Mouse (Mus musculus) frontal cortex, postnatal 25 days (tissue): Measurements from ENCODE around the gene Slmap.
"Not testable (repeated sequence)": the region's sequence is repeated elsewhere in the genome, so short reads cannot be mapped to it uniquely, and the experiment has no call there.

Experiments used
- DNase-seq, 2 experiments: peaks; one replicate each; pipeline ENCODE4 v3.0.0; 2022; ENCODE audit warnings: low spot score in 2 of 2

Gene Slmap

DNA sequence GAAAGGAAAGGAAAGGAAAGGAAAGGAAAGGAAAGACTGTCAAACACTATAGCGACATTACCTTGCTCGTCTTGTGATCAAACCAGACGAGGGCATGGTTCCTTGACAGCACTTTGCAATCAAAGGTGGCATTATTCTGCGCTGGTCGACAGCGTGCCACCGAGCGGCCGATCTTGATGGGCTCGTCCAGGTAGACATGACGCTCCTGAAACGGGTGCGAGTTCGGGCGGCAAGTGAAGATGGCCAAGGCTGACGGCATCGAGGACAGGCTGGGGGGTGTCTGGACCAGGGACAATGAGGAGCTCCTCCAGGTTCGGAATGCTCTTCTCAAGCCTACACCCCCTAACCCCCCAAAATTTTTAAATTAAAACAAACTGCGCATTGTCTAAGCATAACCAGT, 1.5 kb downstream of the Slmap start:
- no peak for DNase-seq

DNA sequence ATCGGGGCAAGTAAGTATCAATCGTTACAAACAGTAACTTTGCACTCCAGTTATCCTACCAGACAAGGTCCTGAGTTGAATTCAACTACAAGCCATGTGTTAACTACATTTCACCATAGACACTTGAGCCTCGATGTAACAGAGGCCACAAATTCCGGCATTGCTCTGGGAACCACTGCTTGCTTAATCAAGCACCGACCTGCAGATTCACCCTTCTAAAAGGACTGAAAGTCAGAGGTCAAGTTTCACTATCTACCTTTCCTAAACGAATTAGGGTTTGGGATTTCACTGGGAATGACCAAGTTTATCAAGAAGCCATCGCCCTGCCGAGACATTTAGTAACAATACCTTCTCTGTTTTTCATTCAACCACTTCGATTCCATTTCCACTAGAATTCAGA, 2.0 kb downstream of the Slmap start:
- DNase-seq = no peak

DNA sequence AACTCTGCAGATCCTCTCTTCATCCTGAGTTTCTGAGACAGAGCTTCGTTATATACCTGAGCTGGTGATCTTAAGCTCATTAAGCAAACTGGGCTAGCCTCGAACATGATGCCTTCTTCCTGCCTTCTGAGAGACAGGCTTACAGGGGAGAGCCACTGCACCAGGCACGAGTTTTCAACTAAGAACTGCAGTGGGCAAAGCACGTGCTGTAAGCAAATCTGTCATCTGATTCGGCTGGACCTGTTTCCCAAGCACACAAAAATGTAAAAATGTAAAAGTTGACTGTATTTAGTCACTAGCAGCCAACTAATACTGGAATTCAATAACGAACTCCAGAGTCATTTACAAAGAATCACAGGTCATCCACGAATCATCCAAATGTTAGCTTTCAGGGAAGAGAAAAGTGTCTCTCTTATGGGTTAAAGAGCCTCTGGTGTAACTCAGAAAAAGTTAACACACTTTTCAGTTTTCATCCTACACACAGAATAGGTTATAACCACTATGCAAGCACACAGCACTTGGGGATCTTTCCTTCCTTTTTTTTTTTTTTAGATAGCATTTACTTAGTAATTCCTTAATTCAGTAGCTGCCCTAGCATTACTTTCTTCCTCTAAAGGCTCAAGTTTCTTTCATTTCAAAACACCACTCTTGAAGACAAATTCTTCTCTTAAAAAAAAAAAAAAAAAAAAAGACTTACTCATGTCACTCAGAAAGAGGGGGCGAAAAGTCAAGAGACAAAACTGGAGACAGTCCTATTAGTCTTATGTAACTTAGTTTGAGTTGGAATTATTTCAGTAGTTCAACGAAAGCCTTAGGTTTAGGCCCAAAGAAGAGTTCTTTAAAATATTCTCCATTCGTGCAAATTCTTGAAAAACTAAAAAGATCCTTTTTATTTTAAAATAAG, 3.1 kb downstream of the Slmap start:
- DNase-seq = no peak

DNA sequence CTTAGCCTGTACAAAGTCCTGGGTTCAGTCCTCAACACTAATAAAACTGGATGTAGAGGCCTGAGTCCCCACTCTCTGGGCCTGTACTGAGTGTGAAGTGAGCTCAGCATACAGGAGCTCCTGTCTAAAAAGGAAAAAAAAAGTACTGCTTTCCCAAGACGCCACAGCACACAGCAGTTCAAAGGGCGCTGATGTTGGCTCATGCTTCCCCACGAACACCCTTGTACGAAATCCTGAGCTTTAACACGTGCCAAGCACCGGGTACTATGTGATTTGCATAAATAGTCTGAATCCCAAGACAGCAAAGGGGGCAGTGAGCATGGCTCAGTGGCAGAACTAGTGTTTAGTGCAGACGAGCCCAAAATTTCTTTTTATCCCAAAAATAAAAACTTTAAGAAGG, 4.4 kb downstream of the Slmap start:
- no peak for DNase-seq

DNA sequence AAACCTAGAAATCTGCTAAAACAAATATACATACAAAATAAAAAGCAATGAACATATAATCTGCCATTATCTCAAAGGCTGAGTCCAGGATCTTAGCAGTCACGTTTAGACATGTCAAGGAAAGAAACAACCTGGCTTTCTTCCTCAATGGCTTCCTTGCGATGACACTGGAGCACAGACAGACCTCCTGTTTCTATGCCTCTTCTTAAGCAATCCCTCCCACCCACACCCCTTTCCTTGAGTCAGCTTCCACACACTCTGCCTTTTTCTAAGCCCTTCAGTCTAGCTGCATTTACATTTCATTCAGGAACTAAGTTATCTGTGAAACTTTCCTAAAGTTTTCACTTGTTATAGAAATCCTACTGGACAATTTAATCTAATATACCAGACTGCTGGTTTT, 6.4 kb downstream of the Slmap start:
- DNase-seq = no peak

DNA sequence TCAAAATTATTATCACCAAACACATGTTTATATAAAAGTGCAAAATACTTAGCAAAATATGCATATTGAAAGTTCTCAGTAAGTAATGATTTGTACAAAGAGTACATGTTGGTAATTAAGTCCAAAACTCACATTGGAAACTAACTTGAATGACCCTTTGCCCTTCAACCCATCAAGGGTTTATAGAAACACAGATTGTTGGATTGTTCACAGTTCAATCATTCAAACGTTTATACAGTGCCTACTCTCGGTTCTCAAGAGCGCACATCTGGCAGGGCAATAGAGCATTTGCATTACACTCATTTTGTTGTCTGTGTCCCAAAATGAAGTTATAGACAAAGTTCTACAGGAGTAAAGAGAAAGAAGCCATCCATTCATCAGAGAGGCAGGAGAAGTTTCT, 8.8 kb downstream of the Slmap start:
- no peak for DNase-seq

DNA sequence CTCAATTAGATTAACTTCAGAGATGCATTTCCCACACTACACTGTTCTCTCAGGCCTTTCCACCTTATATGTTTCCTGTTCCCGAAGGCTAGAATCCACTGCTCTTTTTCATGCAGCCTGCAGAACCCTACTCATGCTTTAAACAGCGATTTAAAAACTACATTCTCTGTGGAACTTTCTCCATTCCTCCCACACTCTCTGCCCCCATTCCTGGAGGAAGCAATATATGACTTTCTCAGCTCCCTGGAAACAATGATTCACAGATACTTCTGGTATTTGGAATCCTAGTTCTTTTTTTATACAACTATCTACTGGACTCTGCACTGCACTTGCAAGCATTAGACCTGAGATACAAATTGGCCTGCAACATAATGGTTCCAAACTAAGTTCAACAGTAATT, 11.6 kb downstream of the Slmap start:
- DNase-seq = no peak

DNA sequence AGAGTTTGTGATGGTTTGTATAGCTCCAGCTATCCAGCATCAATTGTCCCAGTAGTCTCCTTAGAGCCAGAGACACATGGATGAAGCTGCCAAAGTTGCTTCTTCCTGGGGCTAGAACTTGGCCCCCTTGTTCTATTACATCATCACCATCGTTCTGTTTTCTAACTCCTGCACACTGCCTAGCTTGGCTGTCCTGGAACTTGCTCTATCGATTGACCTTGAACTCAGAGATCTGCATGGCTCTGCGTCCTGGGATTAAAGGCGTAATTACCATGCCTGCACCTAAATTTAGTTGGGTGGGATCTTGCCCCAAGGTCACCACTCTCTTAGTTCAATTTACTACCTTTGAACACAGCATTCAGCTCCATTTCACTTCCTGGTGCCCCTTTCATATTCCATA, 14.9 kb downstream of the Slmap start:
- DNase-seq = no peak

DNA sequence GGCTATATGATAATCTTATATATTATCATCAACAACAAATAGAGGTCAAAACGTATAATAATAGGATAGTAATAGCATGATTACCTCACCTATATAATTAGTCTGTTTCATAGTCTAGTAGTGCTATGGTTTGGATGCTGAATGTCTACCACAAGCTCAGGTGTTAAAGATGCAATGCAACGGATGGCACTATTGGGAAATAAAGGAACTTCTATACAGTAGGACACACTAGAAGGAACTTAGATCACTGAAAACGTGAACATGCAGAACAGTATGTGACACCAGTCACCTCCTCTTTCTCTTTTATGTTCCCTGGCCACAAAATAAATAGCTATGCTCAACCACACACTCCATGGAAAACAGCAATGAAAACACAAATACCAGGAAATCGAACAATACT, 16.9 kb downstream of the Slmap start:
- DNase-seq = no peak

DNA sequence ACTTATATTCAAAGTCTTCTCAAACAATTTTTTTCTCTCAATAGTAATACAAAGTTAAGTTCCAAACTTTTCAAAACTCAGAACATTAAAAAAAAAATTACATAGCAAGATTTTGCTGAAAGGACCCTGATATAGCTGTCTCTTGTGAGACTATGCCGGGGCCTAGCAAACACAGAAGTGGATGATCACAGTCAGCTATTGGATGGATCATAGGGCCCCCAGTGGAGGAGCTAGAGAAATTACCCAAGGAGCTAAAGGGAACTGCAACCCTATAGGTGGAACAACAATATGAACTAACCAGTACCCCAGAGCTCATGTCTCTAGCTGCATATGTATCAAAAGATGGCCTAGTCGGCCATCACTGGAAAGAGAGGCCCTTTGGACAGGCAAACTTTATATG, 18.5 kb downstream of the Slmap start:
- not testable (repeated sequence) for DNase-seq

DNA sequence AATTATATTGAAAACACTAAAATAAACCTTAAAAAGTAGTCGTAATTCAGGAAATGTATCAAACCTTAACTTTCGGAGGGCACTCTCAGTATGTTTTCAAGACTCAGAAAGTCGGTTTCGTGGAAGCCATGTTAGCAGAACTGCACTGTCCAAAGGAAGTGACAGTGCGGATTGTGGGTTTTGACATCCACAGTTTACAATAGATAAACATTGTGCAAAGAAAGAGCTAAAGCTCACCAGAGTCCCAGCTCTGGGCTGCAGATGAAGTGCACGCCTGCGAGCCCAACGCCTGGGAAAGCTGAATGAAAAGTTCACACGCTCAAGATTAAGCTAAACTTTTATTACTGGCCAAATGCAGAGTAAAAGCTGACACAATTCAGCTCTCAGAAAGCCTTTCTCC, 18.9 kb downstream of the Slmap start:
- DNase-seq = no peak

DNA sequence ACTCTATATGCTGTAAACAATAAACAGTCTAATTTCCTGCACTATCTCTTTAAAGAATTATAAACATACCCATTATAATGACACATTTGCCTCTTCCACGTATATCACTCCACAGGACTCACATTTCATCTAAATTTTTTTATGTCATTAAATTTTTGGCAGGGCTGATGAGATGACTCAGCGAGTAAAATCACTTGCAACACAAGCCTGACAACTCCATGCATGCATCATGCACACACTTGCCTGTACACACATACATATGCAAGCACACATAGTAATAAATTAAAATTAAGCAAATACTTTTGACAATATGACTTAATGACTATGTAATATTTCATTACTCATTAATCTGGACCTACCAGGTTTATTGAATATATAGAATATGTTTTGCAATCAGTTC, 24.2 kb downstream of the Slmap start:
- no peak for DNase-seq

DNA sequence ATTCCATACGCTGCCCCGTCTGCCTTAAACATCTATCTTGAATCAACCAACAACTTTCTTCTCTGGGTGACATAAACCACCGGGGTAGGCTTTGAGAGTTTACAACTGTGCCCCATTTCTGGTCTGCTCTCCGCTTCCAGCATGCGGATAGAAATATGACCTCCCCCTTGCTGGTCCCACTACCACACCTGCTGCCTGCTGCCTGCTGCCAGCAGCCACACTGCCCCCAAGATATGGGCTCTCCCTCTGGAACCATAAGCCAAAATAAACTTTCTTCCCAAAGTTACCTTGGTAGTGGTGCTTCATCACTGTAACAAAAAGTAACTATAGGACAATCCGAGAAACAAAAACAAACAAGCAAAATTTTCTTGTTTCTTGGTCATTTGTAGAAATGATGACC, 26.6 kb downstream of the Slmap start:
- DNase-seq = no peak

DNA sequence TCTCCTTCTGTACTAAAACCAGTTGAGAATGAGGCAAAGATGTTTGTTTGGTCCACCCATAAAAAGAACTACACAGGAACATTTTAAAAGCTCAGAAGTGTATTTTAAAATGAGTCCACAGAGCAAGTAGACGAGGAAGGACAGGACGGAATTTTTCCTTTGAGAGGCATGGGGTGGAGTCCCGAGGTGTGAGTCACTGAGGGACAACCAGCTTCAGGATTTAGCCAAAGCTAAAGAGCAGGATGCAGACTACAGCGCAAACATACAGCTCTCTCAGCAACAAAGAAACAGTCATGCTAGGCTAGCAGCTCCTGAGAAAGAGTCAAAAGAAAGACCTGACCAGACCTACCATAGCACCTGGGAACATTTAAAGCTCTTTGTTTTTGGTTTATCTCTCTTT, 27.4 kb downstream of the Slmap start:
- DNase-seq = no peak

DNA sequence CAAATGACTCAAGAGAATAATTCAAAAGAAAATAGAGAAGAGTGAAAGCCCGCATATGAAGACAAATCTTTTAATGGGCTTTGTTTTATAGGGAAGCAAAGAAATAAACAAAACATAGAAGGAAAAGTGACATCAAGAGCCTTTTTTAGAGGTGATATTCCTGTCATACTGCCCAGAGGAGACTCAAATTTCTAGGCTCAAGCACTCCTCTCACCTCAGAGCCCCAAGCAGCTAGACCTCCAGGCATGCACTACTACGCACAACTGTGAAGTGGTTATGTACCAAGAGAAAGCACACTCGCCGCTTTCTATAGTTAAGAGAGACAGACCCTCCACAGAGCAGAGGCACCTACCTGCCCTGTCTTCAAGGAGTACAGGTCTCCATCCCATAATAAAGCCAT, 30.2 kb downstream of the Slmap start:
- no peak for DNase-seq

DNA sequence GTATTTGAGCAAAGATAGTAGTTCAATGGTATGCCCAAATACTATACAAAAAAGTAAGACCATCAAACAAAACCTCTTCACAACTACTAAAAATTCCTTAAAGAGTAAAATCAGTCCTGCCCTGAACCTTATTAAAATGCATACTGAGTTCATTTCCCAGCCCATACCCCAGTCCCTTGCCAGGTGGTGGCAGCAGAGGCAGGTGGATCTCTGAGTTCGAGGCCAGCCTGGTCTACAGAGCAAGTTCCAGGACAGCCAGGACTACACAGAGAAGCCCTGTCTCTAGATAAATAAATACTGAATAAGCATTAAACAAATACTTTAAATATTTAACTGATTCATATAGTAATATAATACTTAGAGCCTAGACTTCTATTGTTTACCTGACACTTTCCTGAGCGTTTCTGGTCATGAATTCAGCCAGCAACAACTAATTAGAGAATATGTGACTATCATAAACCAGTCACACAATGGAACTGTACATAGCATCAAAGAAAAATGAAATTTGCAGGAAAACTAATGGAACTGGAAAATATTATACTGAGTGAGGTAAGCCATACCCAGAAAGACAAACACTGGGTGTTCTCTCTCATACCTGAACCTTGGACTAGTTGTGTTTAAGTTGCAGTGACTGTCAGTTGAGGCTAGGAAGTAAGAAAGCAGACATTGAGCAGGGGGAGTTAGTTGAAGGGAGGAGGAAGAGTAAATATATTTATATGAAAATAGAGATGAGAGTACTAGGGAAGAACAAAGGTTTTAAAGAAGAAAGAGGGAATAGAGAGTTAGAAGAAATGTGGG, 34.4 kb downstream of the Slmap start:
- no peak for DNase-seq

DNA sequence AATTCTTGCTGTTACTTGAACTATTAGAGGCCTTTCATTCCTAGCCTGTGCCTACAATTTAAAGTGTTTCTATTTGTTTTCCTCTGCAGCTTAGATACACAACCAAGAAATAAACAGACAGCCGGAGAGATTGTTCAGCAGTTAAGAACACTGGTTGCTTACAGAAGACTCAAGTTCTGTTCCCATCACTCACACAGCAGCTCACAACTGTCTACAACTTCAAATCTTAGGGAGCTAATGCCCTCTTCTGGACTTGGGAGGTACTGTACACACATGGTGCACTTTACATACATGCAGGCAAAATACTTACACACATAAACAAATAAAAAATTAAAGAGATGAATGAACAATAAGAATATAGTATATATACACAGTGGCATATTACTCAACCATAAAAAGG, 39.7 kb downstream of the Slmap start:
- no peak for DNase-seq

DNA sequence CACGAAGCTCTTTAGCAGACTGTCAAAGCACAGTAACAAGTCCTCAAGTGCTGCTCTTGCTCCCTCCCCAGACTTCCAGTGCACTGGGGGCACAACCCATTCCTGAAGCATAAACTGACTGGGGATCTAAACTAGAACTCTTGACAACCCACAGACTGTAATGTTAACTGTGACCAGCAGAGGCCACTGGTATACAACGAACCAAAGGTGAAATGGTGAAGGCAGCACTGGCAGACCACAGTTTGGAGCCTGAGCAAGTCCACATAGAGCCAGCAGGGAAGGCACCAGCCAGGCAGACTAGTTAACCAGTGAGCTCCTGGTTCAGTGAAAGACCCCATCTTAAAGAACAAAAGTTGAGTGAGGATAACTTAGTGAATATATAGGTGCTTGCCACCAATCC, 43.6 kb downstream of the Slmap start:
- DNase-seq = peak; percentile 32 to 56

DNA sequence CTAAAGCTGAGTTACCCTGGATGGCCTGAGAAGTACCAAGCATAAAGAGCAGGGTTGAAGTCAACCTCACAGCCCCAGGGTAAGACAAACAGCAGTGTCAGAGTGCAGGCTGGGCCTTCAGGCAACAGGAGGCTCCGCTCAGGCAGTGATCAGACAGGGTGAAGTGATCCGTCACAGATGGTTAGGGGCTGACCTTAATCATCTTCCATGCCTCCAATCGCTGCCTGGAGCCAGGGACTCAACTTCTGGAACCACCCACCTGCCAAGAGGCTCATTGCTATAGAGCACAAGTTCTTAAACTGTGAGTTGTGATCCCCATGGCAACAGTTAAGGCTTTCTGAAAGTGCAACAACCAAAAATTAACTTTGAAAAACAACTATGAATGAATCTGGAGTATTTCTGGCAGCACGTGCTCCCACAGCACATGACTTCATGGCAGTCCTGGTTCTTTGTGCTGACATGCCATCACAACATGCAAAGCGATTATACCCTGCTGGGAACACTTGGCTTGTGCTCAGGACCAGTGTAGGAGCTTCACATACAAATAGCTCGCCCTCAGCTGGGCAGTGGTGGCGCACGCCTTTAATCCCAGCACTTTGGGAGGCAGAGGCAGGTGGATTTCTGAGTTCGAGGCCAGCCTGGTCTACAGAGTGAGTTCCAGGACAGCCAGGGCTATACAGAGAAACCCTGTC, 46.3 kb downstream of the Slmap start:
- DNase-seq = no peak

DNA sequence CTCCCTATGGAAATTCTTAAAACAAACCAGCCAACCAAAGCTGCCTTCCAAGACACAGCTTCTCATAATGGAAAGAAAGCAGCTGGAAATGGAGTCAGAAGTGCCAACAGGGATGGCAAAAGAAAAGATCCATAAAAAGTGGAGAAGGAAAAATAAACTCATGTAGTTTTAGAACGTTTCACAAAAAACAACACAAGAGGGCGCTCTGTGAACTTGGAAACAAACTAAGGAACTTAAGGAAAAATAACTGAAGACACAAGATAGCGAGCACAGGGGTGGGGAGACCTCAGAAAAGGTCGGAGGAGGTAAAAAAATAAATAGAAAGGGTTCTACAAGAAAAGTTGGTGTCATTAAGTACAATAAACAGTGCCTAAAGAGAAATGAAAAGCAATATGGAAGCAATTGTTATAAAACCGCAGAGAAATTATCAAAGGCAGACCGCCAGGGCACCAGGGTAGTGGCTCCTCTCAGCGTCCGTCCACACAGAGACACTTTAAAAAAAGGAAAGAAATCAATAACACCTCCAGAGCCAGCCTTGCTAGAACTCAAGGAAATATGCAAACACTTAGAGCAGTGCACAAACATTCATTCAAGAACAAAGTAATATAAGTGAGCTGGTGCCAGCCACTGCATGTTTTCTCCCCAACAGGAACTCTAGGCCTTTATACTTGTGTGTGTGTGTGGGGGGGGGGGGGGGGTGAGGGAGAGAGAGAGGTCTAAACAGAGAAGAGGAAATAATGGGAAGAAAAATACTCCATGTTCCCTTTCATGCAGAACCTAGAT, 48.1 kb downstream of the Slmap start:
- DNase-seq = no peak

DNA sequence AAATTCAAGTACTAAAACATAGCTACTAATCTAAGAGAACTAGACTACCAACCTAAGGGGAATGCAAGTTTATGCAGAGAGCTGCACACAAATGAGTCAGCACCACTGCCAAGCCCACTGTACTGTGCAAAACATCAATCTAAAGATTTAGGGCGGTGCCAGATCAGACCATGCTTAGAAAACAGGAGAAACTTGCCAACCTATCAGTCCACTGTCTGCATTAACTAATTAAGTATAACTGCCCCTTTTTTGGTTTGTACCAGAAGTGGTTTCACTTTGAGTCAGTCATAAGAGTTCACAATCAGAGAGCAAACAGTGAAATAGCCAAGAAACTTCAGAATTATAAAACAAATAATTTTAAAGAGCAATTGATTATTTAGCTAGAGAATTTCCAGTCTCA, 53.3 kb downstream of the Slmap start:
- DNase-seq = no peak

DNA sequence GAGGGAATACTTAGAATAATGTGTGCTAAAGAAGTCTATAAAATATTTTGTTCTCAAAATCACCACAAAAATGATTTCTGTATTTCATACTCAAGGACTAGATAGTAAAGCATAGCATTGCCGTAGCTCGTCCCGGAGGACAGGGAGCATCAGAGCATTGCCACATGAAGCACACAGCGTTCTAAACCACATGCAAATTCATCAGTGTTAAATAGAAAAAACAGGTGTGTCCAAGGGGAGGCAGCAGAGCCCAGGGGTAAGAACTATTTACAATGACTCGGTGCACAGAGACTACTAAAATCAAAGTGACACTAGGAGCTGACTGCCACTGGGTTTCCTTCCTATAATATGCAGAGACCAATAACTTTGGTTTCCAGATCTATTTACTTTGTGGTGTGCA, 57.0 kb downstream of the Slmap start:
- DNase-seq = no peak
